Mouse (Mus musculus): ENCODE data around the gene Stk39.

- no peak for TF ChIP-seq POLR2A (IDR thresholded peaks at IDR 0.05; ENCODE audit: borderline replicate concordance, extremely low read depth, low read depth, low read length)
- no peak for TF ChIP-seq CTCF (IDR thresholded peaks at IDR 0.05; ENCODE audit: insufficient read depth, low read length)
Measured at GRCm38 (mm10) chr2:68467085-68467978, 4.7 kb downstream of the Stk39 start.

All from lung, adult 2 months (tissue).